Mouse (Mus musculus) lung, postnatal 0 days (tissue): ENCODE measurements around the gene Serpinf2.

Experiments used
- CTCF ChIP-seq: IDR thresholded peaks from 2 replicates; pipeline ENCODE4 v1.5.1; 2016; ENCODE audit warnings: antibody characterized with exemption, mild to moderate bottlenecking
- EP300 ChIP-seq: IDR thresholded peaks from 2 replicates; pipeline ENCODE4 v1.6.1; 2016; ENCODE audit warnings: antibody characterized with exemption, mild to moderate bottlenecking, control low read depth

DNA sequence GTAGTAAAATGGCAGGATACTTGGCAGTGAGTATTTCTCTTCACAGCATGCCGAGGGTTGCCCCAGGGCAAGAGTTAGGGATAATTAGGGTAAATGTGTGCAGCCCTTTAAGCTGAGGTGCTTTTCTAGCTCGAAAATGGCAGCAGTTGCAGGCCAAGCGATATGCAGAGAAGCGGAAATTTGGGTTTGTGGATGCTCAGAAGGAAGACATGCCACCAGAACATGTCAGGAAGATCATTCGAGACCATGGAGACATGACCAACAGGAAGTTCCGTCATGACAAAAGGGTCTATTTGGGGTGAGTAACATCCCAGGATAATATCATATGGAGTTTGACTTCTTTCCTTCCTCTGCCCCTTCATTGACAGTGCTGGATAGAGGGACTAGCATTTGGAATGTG is 48.1 kb upstream of the Serpinf2 start:
- TF ChIP-seq CTCF (no peak), EP300 (no peak)
